Mouse (Mus musculus) megakaryocyte, embryonic 14.5 days (primary cell): ENCODE measurements at regions not wholly inside any gene's neighbourhood (a gene's known extent, or its start where the extent isn't known, plus 50 kb on each side); places are given as distances from the start of the nearest gene placed in this dataset.

Experiments used
- FLI1 ChIP-seq: IDR thresholded peaks from 2 replicates; pipeline ENCODE4 v1.6.1; 2012; ENCODE audit warnings: low read length, inconsistent platforms, mixed read lengths
- GATA1 ChIP-seq: IDR thresholded peaks from 3 replicates; pipeline ENCODE4 v1.6.1; 2012; ENCODE audit warnings: mixed read lengths, low read length, inconsistent platforms, borderline replicate concordance

- TF ChIP-seq GATA1, result no peak
- TF ChIP-seq FLI1, result no peak
Measured at GRCm38 (mm10) chr6:117406757-117407156, 238.4 kb downstream of the Cxcl12 start.
